Mouse (Mus musculus): ENCODE measurements around the gene Zfp36l2. TPM values are rescaled to one million over a fixed set of nuclear protein-coding genes. Genes with fewer than 3 reads are reported as not detected.

Gene Zfp36l2
- polyA plus RNA-seq, 1 experiment from 2014 or later: 20.0 TPM

GRCm38 (mm10) chr17:84217696-84218095 lies 29.9 kb upstream of the Zfp36l2 start:
- H3K27me3 ChIP-seq (replicated peaks): no peaks in the 10 kb centered on the region
- no peak overlapping the region for H3K4me2 ChIP-seq
- peaks cover 53% of the 10 kb centered on the region for H3K36me3 ChIP-seq
- no peak for ATAC-seq
- H3K4me3 ChIP-seq: no peak overlapping the region
- no peak overlapping the region for H3K27ac ChIP-seq
- no peak overlapping the region for H3K9ac ChIP-seq
- H3K4me1 ChIP-seq: peaks cover 15% of the 10 kb centered on the region
- H3K9me3 ChIP-seq (replicated peaks): no peaks in the 10 kb centered on the region
- WGBS (ENCODE audit: insufficient replicate concordance): 69% methylated on average over 3 of the region's 3 CpGs

DNA sequence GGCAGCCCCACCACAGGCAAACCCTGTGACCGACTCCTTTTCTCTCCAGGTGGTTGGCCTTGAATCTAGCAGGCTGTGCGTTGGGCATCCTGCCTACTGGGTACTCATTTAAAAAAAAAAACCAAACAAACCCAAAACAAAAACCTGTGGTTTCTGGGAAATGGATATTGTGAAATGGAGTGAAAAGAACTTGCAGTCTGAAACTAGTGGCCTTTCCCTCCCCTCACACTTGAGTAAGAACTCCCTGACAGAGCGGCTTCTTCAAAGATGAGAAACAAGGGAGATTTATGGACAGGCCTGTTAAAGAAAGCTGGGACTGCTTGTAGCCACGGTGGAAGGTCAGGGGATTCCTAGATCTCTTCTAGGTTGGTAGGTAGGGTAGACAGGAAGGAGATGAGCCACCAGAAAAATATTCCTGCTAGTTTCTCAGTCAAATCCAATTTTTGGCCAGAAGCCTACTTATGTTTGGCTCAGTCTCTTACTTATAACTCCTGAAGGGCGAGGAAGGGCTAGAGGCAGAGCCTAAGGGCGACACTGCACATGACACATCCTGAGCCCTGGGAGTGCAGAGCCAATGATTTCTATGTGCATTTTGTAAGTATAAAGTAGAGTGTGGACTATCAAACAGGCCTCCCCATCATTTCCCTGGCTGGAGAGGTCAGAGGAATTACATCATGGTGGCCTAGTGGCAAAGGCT lies 27.7 kb upstream of the Zfp36l2 start:
- no peak overlapping the region for H3K9ac ChIP-seq
- H3K4me2 ChIP-seq: no peak overlapping the region
- 82% methylated on average over 6 of the region's 6 CpGs for WGBS (ENCODE audit: insufficient replicate concordance)

DNA sequence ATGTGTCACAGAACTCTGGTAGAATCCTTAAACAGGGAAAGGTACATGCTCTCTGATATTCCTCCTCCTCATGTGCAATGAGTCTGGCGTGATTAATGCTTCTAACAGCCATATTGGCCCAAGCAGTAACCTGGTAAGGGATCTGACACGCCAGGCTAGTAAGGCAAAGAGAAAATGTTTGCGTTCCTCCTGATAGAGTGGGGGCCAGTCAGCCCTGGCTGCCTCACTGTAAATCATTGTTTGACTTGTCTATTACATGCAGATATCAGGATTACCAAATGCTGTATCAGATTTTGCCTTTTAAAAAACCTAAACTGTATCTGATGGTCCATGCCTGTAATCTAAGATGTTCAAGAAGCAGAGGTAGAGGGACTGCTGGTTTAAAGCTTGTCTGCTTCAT lies 25.7 kb upstream of the Zfp36l2 start:
- ATAC-seq: no peak
- no peaks in the 10 kb centered on the region for H3K9me3 ChIP-seq (replicated peaks)
- peaks cover 41% of the 10 kb centered on the region for H3K36me3 ChIP-seq
- H3K4me2 ChIP-seq: no peak overlapping the region
- WGBS (ENCODE audit: insufficient replicate concordance): 67% methylated on average over 3 of the region's 3 CpGs
- H3K4me1 ChIP-seq: peaks cover 3% of the 10 kb centered on the region
- no peak overlapping the region for H3K4me3 ChIP-seq
- no peak overlapping the region for H3K9ac ChIP-seq
- no peak overlapping the region for H3K27ac ChIP-seq
- no peaks in the 10 kb centered on the region for H3K27me3 ChIP-seq (replicated peaks)

More for the DNA sequence above, 27.7 kb upstream of the Zfp36l2 start:
- H3K4me3 ChIP-seq: no peak overlapping the region
- H3K36me3 ChIP-seq: peaks cover 50% of the 10 kb centered on the region
- H3K27me3 ChIP-seq (replicated peaks): no peaks in the 10 kb centered on the region
- no peak overlapping the region for H3K27ac ChIP-seq
- no peak for ATAC-seq
- peaks cover 15% of the 10 kb centered on the region for H3K4me1 ChIP-seq
- H3K9me3 ChIP-seq (replicated peaks): no peaks in the 10 kb centered on the region

DNA sequence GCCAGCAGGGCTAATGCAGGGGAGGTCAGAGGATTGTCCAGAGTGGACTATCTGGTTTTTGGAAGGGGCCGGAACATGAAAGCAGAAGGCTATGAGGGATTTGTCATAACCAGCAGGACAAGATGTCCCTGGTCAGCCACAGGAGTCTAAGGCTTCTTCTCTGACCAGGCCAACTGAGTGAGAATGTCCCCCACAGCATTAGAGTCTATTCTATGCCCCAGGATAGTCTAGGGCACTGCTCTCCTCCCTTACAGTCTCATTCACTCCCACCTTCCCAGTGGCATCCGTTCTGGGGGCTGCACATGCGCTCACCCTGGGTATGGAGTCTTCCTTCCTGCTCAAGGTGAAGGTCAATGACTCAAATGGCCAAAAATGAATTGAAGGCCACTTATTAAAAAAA lies 19.9 kb upstream of the Zfp36l2 start:
- Histone ChIP-seq H3K4me3 (no peak overlapping the region), H3K27ac (no peak overlapping the region), H3K36me3 (peaks cover 36% of the 10 kb centered on the region), H3K9ac (no peak overlapping the region), H3K9me3 (replicated peaks) (no peaks in the 10 kb centered on the region), H3K27me3 (replicated peaks) (no peaks in the 10 kb centered on the region), H3K4me2 (no peak overlapping the region), H3K4me1 (no peaks in the 10 kb centered on the region; the same call in 1 of the 2 replicates)
- ATAC-seq: no peak
- 78% methylated on average over 3 of the region's 3 CpGs for WGBS (ENCODE audit: insufficient replicate concordance)

GRCm38 (mm10) chr17:84206239-84206638 lies 18.5 kb upstream of the Zfp36l2 start:
- ATAC-seq: no peak
- no peaks in the 10 kb centered on the region for H3K9me3 ChIP-seq (replicated peaks)
- WGBS (ENCODE audit: insufficient replicate concordance): 87% methylated on average over 3 of the region's 3 CpGs
- no peak overlapping the region for H3K4me3 ChIP-seq
- no peaks in the 10 kb centered on the region; the same call in 1 of the 2 replicates for H3K4me1 ChIP-seq
- no peak overlapping the region for H3K4me2 ChIP-seq
- H3K9ac ChIP-seq: no peak overlapping the region
- H3K36me3 ChIP-seq: peaks cover 33% of the 10 kb centered on the region
- no peaks in the 10 kb centered on the region for H3K27me3 ChIP-seq (replicated peaks)
- no peak overlapping the region for H3K27ac ChIP-seq

GRCm38 (mm10) chr17:84204962-84205361 lies 17.2 kb upstream of the Zfp36l2 start:
- H3K27me3 ChIP-seq (replicated peaks): no peaks in the 10 kb centered on the region
- peaks cover 29% of the 10 kb centered on the region for H3K36me3 ChIP-seq
- ATAC-seq: no peak
- H3K4me1 ChIP-seq: no peaks in the 10 kb centered on the region; the same call in 1 of the 2 replicates
- no peaks in the 10 kb centered on the region for H3K9me3 ChIP-seq (replicated peaks)
- no peak overlapping the region for H3K9ac ChIP-seq
- WGBS (ENCODE audit: insufficient replicate concordance): 70% methylated on average over 5 of the region's 5 CpGs
- H3K27ac ChIP-seq: no peak overlapping the region
- H3K4me2 ChIP-seq: no peak overlapping the region
- no peak overlapping the region for H3K4me3 ChIP-seq

DNA sequence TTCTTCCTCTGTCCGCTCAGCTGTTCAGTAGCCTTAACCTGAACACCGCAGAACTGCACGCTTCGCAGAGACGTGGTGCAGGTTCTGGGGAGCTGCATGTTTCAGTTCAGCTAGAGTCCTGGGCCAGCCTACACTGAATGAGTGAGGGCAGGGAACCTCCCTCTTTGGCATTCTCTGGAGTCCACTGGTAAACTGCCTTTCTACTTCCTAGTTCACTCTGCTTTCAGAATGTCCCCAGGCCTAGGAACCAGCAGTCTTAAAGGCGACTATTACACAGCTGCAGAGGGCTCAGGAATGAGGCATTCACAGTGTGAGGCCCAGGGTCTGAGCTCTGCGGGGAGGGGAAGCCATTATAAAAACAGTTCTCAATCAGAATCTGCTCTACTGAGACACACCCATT lies 15.6 kb upstream of the Zfp36l2 start:
- H3K27me3 ChIP-seq (replicated peaks): no peaks in the 10 kb centered on the region
- H3K4me2 ChIP-seq: no peak overlapping the region
- H3K9ac ChIP-seq: no peak overlapping the region
- no peak for ATAC-seq
- peaks cover 2% of the 10 kb centered on the region for H3K4me1 ChIP-seq
- no peak overlapping the region for H3K27ac ChIP-seq
- no peaks in the 10 kb centered on the region for H3K9me3 ChIP-seq (replicated peaks)
- H3K4me3 ChIP-seq: no peak overlapping the region
- H3K36me3 ChIP-seq: peaks cover 29% of the 10 kb centered on the region
- WGBS (ENCODE audit: insufficient replicate concordance): 81% methylated on average over 7 of the region's 7 CpGs

GRCm38 (mm10) chr17:84201183-84201582 lies 13.4 kb upstream of the Zfp36l2 start:
- H3K9ac ChIP-seq: no peak overlapping the region
- H3K4me1 ChIP-seq: peaks cover 7% of the 10 kb centered on the region
- no peaks in the 10 kb centered on the region for H3K9me3 ChIP-seq (replicated peaks)
- 81% methylated on average over 5 of the region's 5 CpGs for WGBS (ENCODE audit: insufficient replicate concordance)
- no peak for ATAC-seq
- no peak overlapping the region for H3K4me3 ChIP-seq
- no peak overlapping the region for H3K27ac ChIP-seq
- no peak overlapping the region for H3K4me2 ChIP-seq
- H3K27me3 ChIP-seq (replicated peaks): no peaks in the 10 kb centered on the region
- H3K36me3 ChIP-seq: peaks cover 23% of the 10 kb centered on the region

DNA sequence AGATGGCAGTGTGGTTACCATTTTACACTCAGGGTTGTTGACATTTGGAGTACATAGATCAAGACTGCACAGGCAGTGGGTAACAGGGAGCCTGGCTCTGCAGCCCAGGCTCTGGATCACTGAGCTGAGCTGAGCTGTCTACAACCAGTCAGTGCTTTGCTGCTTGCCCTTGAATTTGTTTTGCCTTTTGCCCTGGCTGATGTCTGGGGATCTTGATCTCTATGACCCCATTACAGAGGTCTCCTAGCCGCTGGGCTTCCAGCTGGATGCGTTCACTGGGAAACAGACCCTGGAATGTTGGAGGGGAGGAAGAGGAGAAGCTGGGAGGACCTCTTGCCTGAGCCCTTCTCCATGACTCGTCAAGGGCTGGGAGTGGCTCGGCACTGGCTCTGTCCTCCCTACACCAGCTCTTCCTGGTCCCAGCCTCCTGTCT lies 10.2 kb upstream of the Zfp36l2 start:
- Histone ChIP-seq H3K4me2 (no peak overlapping the region), H3K4me3 (no peak overlapping the region), H3K9ac (no peak overlapping the region), H3K4me1 (peaks cover 22% of the 10 kb centered on the region), H3K27me3 (replicated peaks) (no peaks in the 10 kb centered on the region), H3K36me3 (peaks cover 21% of the 10 kb centered on the region), H3K27ac (no peak overlapping the region), H3K9me3 (replicated peaks) (no peaks in the 10 kb centered on the region)
- ATAC-seq: no peak
- WGBS (ENCODE audit: insufficient replicate concordance): 61% methylated on average over 4 of the region's 4 CpGs

- Histone ChIP-seq H3K27ac (no peak overlapping the region), H3K4me2 (no peak overlapping the region), H3K27me3 (replicated peaks) (no peaks in the 10 kb centered on the region), H3K36me3 (peaks cover 34% of the 10 kb centered on the region), H3K9me3 (replicated peaks) (no peaks in the 10 kb centered on the region), H3K4me1 (peaks cover 22% of the 10 kb centered on the region), H3K4me3 (no peak overlapping the region), H3K9ac (no peak overlapping the region)
- ATAC-seq: no peak
These were observed 8.6 kb upstream of the Zfp36l2 start for GRCm38 (mm10) chr17:84196329-84196728.

DNA sequence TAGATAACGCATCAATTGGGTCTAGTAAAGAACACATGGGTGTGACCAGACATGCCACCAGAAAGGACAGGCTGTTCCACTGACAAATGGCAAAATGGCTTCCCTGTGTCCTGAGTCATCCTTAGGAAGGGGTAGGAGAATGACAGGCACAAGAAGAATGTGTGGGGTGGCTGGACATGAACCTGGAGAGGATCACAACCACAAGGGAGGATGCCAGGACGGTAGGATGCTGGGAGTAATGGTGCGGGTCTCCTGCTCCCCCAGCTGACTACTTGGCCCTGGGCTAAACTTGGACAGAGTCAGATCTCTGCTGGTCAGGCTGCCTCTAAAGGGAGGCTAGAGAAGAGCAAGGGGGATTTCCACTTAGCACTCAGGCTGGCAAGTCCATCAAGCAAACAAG lies 8.1 kb upstream of the Zfp36l2 start:
- H3K27ac ChIP-seq: no peak overlapping the region

GRCm38 (mm10) chr17:84195003-84195395 lies 7.3 kb upstream of the Zfp36l2 start:
- Histone ChIP-seq H3K4me2 (no peak overlapping the region), H3K4me1 (peaks cover 31% of the 10 kb centered on the region), H3K27ac (no peak overlapping the region), H3K9ac (no peak overlapping the region), H3K27me3 (replicated peaks) (no peaks in the 10 kb centered on the region), H3K9me3 (replicated peaks) (no peaks in the 10 kb centered on the region), H3K36me3 (peaks cover 35% of the 10 kb centered on the region), H3K4me3 (no peak overlapping the region)
- WGBS (ENCODE audit: insufficient replicate concordance): 50% methylated on average over 4 of the region's 4 CpGs
- ATAC-seq: no peak

More for the DNA sequence above, 8.1 kb upstream of the Zfp36l2 start:
- Histone ChIP-seq H3K9me3 (replicated peaks) (no peaks in the 10 kb centered on the region), H3K27me3 (replicated peaks) (no peaks in the 10 kb centered on the region), H3K4me3 (no peak overlapping the region), H3K36me3 (peaks cover 33% of the 10 kb centered on the region), H3K9ac (no peak overlapping the region), H3K4me2 (no peak overlapping the region), H3K4me1 (peaks cover 23% of the 10 kb centered on the region)
- ATAC-seq: no peak
- 87% methylated on average over 3 of the region's 3 CpGs for WGBS (ENCODE audit: insufficient replicate concordance)

All from liver, embryonic 12.5 days (tissue).